Mouse (Mus musculus): ENCODE results near the gene Slit3. TPM values are rescaled to one million over a fixed set of nuclear protein-coding genes. Genes with fewer than 3 reads are reported as not detected.

Gene Slit3
- polyA plus RNA-seq, 1 experiment from 2014 or later = 4.8 TPM

DNA sequence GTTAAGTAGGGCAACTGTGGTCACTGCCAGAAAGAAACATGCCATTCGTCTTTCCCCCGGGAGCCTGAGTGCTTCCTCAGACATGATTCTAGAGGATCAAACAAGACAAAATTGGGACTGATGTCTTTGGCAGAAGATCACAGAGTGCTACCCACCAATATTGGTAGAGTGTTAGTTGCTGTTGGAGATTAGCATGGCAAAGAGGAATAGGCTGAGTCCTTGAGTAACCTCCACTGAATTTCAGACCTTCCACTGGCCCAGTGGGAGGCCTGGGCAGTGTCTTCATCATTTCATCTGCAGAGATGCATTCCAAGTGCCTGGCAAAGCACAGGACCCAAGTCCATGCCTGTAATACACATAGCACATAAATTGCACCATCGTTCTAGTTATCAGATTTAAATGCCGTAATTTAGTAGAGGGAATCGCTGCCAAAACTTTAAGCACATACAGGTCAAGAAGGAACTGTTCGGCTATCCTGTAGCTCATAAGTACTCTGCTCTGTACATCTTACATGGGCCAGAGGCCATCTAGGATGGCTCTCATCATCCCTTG is 77.6 kb downstream of the Slit3 start:
- TF ChIP-seq CTCF (IDR thresholded peaks at IDR 0.05; ENCODE audit: low read depth) = no peak
- WGBS = 79% methylated on average over 6 of the region's 6 CpGs
- no peak for ATAC-seq
- H3K9me3 ChIP-seq (ENCODE audit: control insufficient read depth) = no peaks in the 10 kb centered on the region
- H3K4me1 ChIP-seq (replicated peaks; ENCODE audit: control insufficient read depth, insufficient read depth, low read length) = no peaks in the 10 kb centered on the region
- H3K4me2 ChIP-seq (replicated peaks; ENCODE audit: low read depth) = no peak overlapping the region
- no peak overlapping the region for H3K27ac ChIP-seq (ENCODE audit: low read depth, low read length)
- H3K4me3 ChIP-seq (ENCODE audit: low read depth, low read length) = no peak overlapping the region
- no peaks in the 10 kb centered on the region for H3K27me3 ChIP-seq (replicated peaks; ENCODE audit: control insufficient read depth, insufficient read depth, low read length)
- no peak overlapping the region for H3K9ac ChIP-seq (ENCODE audit: low read depth, low read length)
- H3K36me3 ChIP-seq (ENCODE audit: control insufficient read depth, insufficient read depth) = no peaks in the 10 kb centered on the region

DNA sequence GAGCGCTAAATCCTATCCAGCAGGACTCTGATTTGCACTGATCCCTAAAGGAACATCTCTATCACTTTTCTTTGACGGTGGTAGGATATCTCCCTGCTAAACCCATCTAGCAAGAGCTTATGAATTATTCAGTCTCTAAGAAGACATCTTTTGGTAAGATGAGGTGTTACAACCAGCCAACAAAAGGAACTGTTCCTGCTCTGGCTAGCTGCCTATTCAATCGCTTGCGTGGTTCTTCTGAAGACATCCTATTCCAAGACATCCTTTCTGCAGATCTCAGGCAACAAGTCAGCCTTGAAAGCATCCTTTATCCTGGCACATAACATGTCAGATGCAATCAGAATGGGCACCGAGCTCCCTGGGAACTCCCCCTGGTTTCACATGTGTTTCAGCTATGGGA is 81.3 kb downstream of the Slit3 start:
- H3K9me3 ChIP-seq (ENCODE audit: control insufficient read depth) = no peaks in the 10 kb centered on the region
- no peak overlapping the region for H3K4me3 ChIP-seq (ENCODE audit: low read depth, low read length)
- ATAC-seq = no peak
- no peaks in the 10 kb centered on the region; the same call in 1 of the 2 replicates for H3K4me1 ChIP-seq (replicated peaks; ENCODE audit: control insufficient read depth, insufficient read depth, low read length)
- H3K36me3 ChIP-seq (ENCODE audit: control insufficient read depth, insufficient read depth) = no peaks in the 10 kb centered on the region
- no peak overlapping the region for H3K9ac ChIP-seq (ENCODE audit: low read depth, low read length)
- no peaks in the 10 kb centered on the region for H3K27me3 ChIP-seq (replicated peaks; ENCODE audit: control insufficient read depth, insufficient read depth, low read length)
- TF ChIP-seq CTCF (IDR thresholded peaks at IDR 0.05; ENCODE audit: low read depth) = no peak
- no peak overlapping the region for H3K27ac ChIP-seq (ENCODE audit: low read depth, low read length)
- no peak overlapping the region for H3K4me2 ChIP-seq (replicated peaks; ENCODE audit: low read depth)
- WGBS = 72% methylated on average over 5 of the region's 5 CpGs

DNA sequence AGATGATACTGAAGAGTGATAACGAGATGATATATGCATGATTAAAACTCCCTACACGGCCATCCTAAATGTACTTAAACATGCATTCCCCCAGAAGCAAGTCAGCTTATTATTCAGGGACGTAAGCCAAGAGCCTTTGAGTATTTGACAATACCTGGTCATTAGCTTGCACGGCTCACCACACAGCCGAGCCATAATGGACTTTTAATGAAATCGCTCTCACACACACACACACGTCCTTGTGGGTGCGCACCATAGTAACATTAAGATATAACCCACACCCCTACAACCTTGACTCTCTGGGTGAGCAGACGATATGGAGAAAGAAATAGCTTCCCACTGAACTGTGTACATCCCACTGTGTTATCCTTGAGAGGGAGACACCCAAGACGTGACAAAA is 82.6 kb downstream of the Slit3 start:
- WGBS = 60% methylated on average over 10 of the region's 10 CpGs
- H3K36me3 ChIP-seq (ENCODE audit: control insufficient read depth, insufficient read depth) = no peaks in the 10 kb centered on the region
- no peak for ATAC-seq
- no peaks in the 10 kb centered on the region for H3K27me3 ChIP-seq (replicated peaks; ENCODE audit: control insufficient read depth, insufficient read depth, low read length)
- H3K4me2 ChIP-seq (replicated peaks; ENCODE audit: low read depth) = no peak overlapping the region
- no peaks in the 10 kb centered on the region for H3K9me3 ChIP-seq (ENCODE audit: control insufficient read depth)
- no peak overlapping the region for H3K9ac ChIP-seq (ENCODE audit: low read depth, low read length)
- no peak overlapping the region for H3K27ac ChIP-seq (ENCODE audit: low read depth, low read length)
- H3K4me1 ChIP-seq (replicated peaks; ENCODE audit: control insufficient read depth, insufficient read depth, low read length) = no peaks in the 10 kb centered on the region; the same call in 1 of the 2 replicates
- H3K4me3 ChIP-seq (ENCODE audit: low read depth, low read length) = no peak overlapping the region
- TF ChIP-seq CTCF (IDR thresholded peaks at IDR 0.05; ENCODE audit: low read depth) = no peak

DNA sequence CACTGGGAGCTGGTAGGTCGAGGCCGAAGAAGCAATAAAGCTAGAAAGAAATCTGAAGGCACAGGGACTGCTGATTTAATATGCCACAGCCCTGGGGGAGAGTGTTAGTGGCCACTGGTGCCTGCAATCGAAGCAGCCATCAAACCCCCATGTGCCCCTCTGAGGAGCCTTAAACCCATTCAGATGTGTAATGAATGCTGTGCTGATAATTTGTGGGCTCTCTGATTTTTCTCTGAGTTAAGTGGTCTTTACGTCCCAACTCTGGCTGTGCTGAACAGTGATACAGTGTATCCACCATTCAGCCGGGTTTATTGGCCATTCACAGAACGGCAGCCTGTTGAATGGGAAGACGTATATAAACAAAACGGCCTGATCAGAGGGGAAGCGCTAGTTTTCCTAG is 83.1 kb downstream of the Slit3 start:
- no peaks in the 10 kb centered on the region; the same call in 1 of the 2 replicates for H3K4me1 ChIP-seq (replicated peaks; ENCODE audit: control insufficient read depth, insufficient read depth, low read length)
- no peaks in the 10 kb centered on the region for H3K27me3 ChIP-seq (replicated peaks; ENCODE audit: control insufficient read depth, insufficient read depth, low read length)
- no peak overlapping the region for H3K4me3 ChIP-seq (ENCODE audit: low read depth, low read length)
- 25% methylated on average over 9 of the region's 9 CpGs for WGBS
- no peak overlapping the region for H3K4me2 ChIP-seq (replicated peaks; ENCODE audit: low read depth)
- no peak overlapping the region for H3K27ac ChIP-seq (ENCODE audit: low read depth, low read length)
- H3K9ac ChIP-seq (ENCODE audit: low read depth, low read length) = no peak overlapping the region
- TF ChIP-seq CTCF (IDR thresholded peaks at IDR 0.05; ENCODE audit: low read depth) = no peak
- H3K9me3 ChIP-seq (ENCODE audit: control insufficient read depth) = no peaks in the 10 kb centered on the region
- no peak for ATAC-seq
- no peaks in the 10 kb centered on the region for H3K36me3 ChIP-seq (ENCODE audit: control insufficient read depth, insufficient read depth)

DNA sequence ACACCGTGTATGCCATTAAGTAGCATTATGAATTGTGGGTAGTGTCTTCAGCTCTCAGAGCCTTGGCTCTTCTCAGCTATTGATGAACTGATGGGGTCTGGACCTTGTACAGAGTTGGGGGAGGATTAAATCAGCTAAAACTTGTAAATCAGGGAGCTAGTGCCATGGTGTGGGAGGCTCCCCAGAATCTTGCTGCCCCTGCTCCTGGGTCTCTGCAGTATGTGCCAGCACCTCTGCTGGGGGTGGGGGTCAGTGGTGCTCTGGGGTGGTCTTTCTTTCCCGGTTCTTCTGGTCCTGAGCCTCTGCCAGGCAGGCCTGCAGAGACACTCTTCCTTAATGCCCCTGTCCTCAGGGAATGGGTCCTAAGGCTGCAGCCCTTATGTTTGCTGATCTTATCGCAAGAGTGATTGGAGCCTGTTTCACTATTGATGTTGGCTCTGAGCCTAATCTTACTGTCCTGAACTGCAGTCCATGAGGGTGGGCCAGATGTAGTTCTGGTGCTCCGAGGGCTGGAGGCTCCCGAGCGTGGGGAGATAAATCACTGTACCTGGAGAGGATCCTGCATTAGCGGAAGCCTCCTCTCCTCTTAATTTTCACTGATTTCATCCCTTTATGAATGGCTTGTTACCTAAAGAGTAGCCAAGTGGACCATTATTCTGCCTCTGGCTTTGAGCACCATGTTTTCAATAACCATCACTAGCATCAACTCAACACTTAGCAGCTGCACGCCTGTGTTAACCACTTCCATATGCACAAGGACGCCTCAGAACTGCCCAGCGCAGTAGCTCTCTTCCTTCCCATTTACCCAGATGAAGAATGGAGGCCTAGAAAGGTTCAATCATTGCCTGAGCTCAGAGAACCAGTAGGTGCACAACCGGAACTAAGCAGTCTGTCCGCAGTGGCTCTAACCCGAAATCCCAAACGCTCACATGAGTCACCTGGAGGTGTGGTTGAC is 90.0 kb downstream of the Slit3 start:
- Histone ChIP-seq H3K9me3 (ENCODE audit: control insufficient read depth) (no peaks in the 10 kb centered on the region), H3K27me3 (replicated peaks; ENCODE audit: control insufficient read depth, insufficient read depth, low read length) (no peaks in the 10 kb centered on the region), H3K27ac (ENCODE audit: low read depth, low read length) (no peak overlapping the region), H3K4me1 (replicated peaks; ENCODE audit: control insufficient read depth, insufficient read depth, low read length) (no peaks in the 10 kb centered on the region), H3K4me3 (ENCODE audit: low read depth, low read length) (no peak overlapping the region), H3K9ac (ENCODE audit: low read depth, low read length) (no peak overlapping the region), H3K36me3 (ENCODE audit: control insufficient read depth, insufficient read depth) (no peaks in the 10 kb centered on the region), H3K4me2 (replicated peaks; ENCODE audit: low read depth) (no peak overlapping the region)
- no peak for ATAC-seq
- 51% methylated on average over 14 of the region's 14 CpGs for WGBS
- TF ChIP-seq CTCF (IDR thresholded peaks at IDR 0.05; ENCODE audit: low read depth) = no peak

DNA sequence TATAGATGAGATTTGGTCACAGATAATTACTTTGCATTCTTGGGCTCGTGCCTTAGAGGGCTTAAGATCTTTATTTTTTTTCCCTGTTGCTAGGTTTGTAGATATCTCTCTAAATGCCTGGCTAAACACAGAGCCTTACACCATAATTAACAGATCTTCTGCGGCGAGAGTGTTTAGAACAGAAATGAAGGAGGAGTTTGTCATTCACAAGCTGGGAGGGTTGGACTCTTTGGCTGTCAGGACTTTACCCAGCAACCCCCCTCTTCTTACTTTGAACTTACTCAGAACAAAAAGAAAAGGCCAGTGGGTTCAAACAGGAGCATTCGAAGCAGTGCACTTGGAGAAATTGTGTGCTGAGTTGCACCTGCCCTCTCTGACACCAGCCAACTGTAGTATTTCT is 103.0 kb downstream of the Slit3 start:
- Histone ChIP-seq H3K36me3 (ENCODE audit: control insufficient read depth, insufficient read depth) (no peaks in the 10 kb centered on the region), H3K9ac (ENCODE audit: low read depth, low read length) (no peak overlapping the region), H3K27ac (ENCODE audit: low read depth, low read length) (no peak overlapping the region), H3K4me3 (ENCODE audit: low read depth, low read length) (no peak overlapping the region), H3K27me3 (replicated peaks; ENCODE audit: control insufficient read depth, insufficient read depth, low read length) (no peaks in the 10 kb centered on the region), H3K4me2 (replicated peaks; ENCODE audit: low read depth) (no peak overlapping the region), H3K9me3 (ENCODE audit: control insufficient read depth) (no peaks in the 10 kb centered on the region), H3K4me1 (replicated peaks; ENCODE audit: control insufficient read depth, insufficient read depth, low read length) (no peaks in the 10 kb centered on the region)
- 30% methylated on average over 4 of the region's 4 CpGs for WGBS
- ATAC-seq = no peak
- TF ChIP-seq CTCF (IDR thresholded peaks at IDR 0.05; ENCODE audit: low read depth) = no peak

Measured in intestine, postnatal 0 days (tissue).